Mouse (Mus musculus) lung, postnatal 0 days (tissue): ENCODE data around the gene Fzd2.

Source experiments
- CTCF ChIP-seq: IDR thresholded peaks from 2 replicates; pipeline ENCODE4 v1.5.1; 2016; ENCODE audit warnings: antibody characterized with exemption, mild to moderate bottlenecking
- EP300 ChIP-seq: IDR thresholded peaks from 2 replicates; pipeline ENCODE4 v1.6.1; 2016; ENCODE audit warnings: antibody characterized with exemption, mild to moderate bottlenecking, control low read depth

GRCm38 (mm10) chr11:102610260-102610659 is 6.1 kb downstream of the Fzd2 start:
- TF ChIP-seq CTCF = no peak
- no peak for TF ChIP-seq EP300
